Mouse (Mus musculus) urinary bladder, adult 18-20 months (tissue): ENCODE data around the gene Coq9.

ENCODE experiments used
- DNase-seq, 2 experiments: peaks; one replicate each; pipeline ENCODE4 v3.0.0; 2022; ENCODE audit warnings: low spot score in 2 of 2, mixed read lengths in 2 of 2

The Coq9 gene

GRCm38 (mm10) chr8:94870003-94870402 is 31.9 kb downstream of the Coq9 start:
- no peak for DNase-seq

DNA sequence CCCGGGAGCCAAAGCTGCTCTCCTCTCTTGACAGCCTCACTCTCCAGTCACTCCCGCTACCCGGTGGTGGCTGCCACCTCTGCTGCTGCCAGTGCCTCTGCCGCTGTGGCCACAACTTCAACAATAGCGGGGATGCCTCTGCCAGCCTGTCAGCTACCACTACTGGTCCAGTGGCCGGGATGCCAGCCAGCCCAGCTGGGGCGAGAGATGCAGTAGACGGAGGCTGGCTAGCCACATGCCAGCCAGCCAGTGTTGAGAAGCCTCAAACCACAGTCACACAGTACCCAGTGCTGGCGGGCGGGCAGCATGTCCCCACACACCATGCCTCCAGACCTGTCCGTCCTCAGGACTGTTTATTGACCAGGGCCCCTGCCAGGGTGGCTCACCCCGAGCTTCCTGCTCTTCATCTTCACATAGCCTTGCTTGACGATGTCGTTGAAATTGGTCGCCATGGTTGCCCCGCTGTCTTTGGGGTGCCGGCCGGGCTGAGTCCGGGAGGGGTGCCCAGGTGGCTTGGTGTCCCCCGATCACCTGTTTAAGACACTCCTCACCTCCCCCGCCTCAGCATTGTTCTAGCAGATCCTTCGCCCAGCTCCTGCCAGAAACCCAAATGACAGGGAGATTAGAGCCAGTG is 32.5 kb downstream of the Coq9 start:
- no peak for DNase-seq

- DNase-seq, result peak in 1 of 2 experiments; percentile 62
These were observed 33.2 kb downstream of the Coq9 start for GRCm38 (mm10) chr8:94871108-94871894.

DNA sequence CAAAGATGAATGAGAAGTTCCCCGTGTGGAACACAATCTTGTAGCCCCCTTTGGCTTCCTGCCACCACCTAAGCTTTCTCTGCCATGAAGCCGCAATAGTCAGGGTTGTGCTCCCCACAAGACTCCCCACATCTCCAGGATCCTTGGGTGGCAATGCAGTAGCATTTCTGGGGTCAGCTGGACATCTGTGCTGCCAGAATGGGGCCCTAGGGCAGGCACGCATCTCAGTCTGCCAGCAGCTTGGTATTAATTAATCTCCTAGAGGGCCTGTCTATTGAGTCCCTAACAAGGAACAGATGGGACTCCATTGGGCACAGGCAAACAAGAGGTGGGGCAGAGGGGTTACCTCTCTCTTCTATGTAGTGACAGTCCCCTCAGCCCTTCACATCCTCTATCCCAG is 34.0 kb downstream of the Coq9 start:
- no peak for DNase-seq

DNA sequence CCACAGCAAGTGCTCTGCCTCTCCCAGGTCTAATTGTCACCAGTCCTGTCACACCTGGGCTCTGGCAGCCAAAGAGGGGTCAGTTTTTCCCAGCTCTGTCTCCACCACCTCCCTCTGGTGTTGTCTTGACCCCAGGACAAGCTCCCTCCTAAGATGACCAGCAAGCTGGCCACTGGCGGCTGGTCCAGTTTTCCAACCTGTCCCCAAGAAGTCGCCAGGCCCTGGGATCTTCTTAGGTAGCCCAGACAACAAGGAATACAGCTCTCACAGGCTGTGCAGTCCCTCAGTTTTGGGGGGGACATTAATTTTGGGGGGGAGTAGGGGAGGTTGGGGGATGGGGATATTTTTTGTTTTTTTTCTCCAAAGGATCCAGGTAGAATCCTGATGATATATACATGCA is 34.5 kb downstream of the Coq9 start:
- no peak for DNase-seq

DNA sequence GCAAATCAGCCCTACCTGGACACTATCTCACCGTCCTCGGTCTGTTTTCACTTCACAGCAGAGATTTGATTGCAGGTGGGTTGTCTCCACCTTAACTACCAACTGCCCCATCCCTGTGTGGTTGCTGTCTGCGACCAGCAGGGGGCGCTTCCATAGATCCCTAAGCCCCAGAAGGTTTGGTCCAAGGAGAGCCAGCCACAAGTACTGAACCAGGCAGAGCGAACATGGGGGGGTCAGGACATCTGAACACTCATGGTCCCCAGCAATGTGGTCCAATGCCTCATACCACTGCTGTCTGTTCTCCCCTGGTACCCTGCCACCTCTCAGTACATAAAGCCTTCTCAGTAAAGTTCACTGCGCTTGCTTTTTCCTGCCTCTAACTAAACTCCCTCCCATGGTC is 36.2 kb downstream of the Coq9 start:
- peak in 1 of 2 experiments; percentile 67 for DNase-seq

GRCm38 (mm10) chr8:94875096-94875870 is 37.2 kb downstream of the Coq9 start:
- peak in 1 of 2 experiments; percentile 19 for DNase-seq

DNA sequence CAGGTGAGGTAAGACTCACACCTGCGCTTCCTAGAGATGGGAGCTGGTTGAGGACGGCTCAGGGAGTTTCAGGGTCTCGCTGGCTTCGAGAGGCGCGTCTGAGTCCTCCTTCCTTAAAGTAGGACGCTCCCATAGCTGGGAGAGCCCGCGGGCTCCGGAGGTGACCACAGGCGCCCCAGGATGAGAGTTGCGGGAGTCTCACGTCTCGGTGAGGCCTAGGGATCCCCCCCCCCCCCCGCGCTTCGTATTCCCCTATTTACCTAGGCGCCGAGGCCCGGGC is 37.7 kb downstream of the Coq9 start:
- peak in 1 of 2 experiments; percentile 30 for DNase-seq

DNA sequence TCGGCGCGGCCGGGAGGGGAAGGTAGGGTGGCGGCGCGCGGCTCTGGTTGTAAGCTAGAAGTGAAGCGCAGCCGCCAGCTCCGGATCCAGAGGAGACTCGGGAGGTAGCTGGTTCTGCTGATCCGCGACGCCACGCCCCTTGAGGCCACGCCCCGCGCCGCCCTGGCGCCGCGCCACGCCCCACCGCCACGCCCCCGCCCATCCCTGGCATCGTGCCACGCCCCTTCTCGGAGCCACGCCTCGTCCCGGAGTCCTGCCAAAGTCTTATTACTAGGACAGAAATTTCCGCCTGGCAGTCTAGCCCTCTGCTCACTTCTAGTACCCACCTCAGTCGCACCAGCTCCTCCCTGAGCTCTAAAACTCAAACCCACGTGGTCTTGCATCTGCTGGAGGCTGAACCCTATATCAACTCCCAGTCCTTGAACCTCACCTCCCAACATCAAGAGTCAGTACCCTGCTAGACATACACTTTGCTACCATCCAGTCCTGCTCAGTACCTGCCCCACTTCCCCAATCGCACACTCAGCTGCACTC is 38.1 kb downstream of the Coq9 start, which contains the start of gene Dok4:
Dok4 (minus strand) TSS at position 134 of the 534 bp plus-strand sequence.
- DNase-seq, result peak; percentile 89 to 93

DNA sequence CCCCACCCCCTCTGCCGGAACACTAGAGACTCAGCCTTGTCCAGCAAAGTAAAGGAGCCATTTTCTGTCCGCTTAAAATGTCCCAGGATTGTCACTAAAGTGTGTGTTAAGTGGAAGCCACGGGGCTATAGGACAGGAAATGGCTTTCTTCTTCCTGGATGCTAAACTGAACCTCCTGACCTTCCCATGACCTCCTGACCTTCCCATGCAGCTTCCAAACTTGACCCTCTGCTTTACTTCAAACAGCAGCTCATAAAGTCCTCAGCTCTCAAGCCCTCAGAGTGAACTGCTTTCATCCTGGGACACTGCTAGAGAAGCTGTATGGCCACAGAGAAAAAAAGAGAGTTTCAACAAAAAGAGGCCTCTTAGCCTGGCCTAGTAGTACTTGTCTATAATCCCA is 38.7 kb downstream of the Coq9 start:
- no peak for DNase-seq

DNA sequence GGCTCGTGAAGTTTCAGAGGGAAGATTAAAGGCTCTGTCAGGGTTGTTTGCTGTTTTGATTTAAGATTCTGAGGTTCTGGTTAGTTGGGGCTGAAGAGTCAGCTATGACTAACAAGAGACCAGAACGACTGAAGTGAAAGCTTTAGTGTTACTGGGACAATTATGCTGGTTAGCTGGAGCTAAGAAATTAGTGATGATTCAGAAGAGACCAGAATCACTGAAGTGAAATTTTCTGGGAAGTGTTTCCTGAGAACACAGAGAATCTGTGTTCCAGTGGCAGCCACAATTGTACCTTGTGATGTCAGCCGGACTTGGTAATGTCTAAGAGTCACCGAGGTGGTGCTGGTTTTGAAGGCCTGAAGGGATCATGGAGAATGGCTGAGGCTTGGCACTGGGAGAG is 42.6 kb downstream of the Coq9 start:
- DNase-seq, result no peak

GRCm38 (mm10) chr8:94888383-94889036 is 50.4 kb downstream of the Coq9 start:
- no peak for DNase-seq

DNA sequence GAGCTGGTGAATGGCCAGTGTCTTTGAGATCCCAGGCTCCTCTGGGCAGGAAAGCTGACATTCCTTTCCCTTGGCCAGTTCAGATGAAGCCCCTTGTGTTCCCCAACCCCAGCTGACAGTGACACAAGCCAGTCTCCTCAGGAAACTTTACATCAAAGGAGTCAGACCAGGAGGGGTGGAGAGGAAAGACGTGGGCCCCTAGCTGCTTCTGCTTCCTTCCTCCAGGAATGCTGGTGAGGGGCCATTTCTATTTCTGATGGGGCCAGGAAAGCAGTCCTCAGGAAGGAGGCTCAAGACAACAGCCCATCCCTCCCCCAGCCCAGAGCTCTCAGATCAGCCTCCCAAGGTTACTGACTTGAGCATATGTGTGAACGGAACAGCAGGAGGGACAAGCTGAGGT is 54.8 kb downstream of the Coq9 start:
- DNase-seq, result no peak

- no peak for DNase-seq
These were observed 61.1 kb downstream of the Coq9 start for GRCm38 (mm10) chr8:94899262-94899661.

DNA sequence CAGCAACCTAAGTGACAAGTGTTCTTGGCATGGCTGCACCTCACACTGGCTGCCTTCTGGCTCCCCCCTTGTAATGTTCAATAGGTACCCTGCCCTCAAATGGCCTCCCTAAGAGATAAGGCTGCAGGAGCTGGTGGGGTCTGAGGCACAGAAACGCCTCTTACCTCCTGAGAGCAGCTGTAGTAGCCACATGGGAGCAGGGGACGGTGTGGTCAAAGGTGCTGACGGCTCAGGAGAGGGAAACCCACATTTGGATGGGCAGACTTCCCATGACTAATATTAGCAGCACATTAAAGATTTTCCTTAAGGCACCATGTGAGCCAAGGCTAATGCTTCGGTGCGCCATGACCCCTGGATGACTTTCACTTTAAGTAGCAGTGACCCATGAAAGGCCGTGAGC is 62.5 kb downstream of the Coq9 start:
- DNase-seq, result no peak

DNA sequence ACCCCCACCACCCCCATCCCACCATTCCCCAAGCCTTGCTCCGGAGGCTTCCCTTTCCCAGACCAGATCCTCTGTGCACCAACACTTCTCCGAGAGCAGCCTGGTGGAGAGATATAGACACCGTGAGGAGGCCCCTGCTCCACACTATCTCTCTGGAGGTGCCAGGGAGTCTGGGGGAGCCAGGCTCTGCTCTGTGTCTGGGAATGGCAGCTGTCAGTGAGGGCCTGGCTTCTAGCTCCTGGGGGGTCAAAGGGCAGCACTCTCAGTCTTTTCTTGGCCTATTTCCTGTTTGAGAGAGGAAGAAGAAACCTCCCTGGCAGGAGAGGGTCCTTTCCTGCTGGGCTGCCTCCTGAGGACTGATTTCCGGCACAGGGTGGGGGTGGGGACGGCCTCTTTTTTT is 62.9 kb downstream of the Coq9 start:
- no peak for DNase-seq

GRCm38 (mm10) chr8:94903709-94904108 is 65.6 kb downstream of the Coq9 start:
- no peak for DNase-seq
